Mouse (Mus musculus) liver, adult 2 months (tissue): ENCODE measurements around the gene Ccl2.

ENCODE experiments used
- CTCF ChIP-seq: fragments of 200-500 bp; IDR thresholded peaks from 2 replicates; pipeline ENCODE4 v1.5.1; 2011; ENCODE audit warnings: low read depth, low read length, control low read depth
- POLR2A ChIP-seq: fragments of 200-500 bp; IDR thresholded peaks from 2 replicates; pipeline ENCODE4 v1.6.1; 2011; ENCODE audit warnings: low read length, control low read depth; ENCODE audit not compliant: insufficient read depth; ENCODE audit errors: extremely low read depth

- no peak for TF ChIP-seq CTCF
- no peak for TF ChIP-seq POLR2A
These were observed 5.2 kb upstream of the Ccl2 start for GRCm38 (mm10) chr11:82030171-82030570.
